Mouse (Mus musculus) megakaryocyte, embryonic 14.5 days (primary cell): Measurements from ENCODE around the gene Gm17359. TPM values are rescaled to one million over a fixed set of nuclear protein-coding genes. Genes with fewer than 3 reads are reported as not detected.
A peak's percentile ranks its signal among the peaks of the same experiment; 100 is the strongest.

Experiments
- H3K27me3 ChIP-seq: replicated peaks from 2 replicates; pipeline ENCODE3; 2012; ENCODE audit warnings: inconsistent platforms
- H3K36me3 ChIP-seq: replicated peaks from 2 replicates; pipeline ENCODE3; 2012; ENCODE audit warnings: low read length, inconsistent platforms, mixed read lengths
- H3K4me1 ChIP-seq: 2 replicates; pipeline ENCODE4 v1.6.1; 2012; ENCODE audit warnings: inconsistent platforms
- H3K4me3 ChIP-seq: replicated peaks from 2 replicates; pipeline ENCODE3; 2012; ENCODE audit warnings: moderate library complexity, mild to moderate bottlenecking, inconsistent platforms
- H3K9me3 ChIP-seq: 2 replicates; pipeline ENCODE4 v1.6.1; 2012; ENCODE audit warnings: inconsistent platforms
- FLI1 ChIP-seq: IDR thresholded peaks from 2 replicates; pipeline ENCODE4 v1.6.1; 2012; ENCODE audit warnings: low read length, inconsistent platforms, mixed read lengths
- GATA1 ChIP-seq: IDR thresholded peaks from 3 replicates; pipeline ENCODE4 v1.6.1; 2012; ENCODE audit warnings: mixed read lengths, low read length, inconsistent platforms, borderline replicate concordance
- polyA plus RNA-seq: library from polyadenylated mRNA; stranded (reverse); fragments of >175 nt; gene quantifications from 2 replicates; pipeline ENCODE4 v1.2.3, GENCODE M21; 2012; ENCODE audit warnings: low replicate concordance; ENCODE audit not compliant: insufficient read depth

Gene Gm17359
- polyA plus RNA-seq, 1 experiment: not detected

- Histone ChIP-seq H3K9me3 (no peaks in the 10 kb centered on the region), H3K27me3 (no peaks in the 10 kb centered on the region), H3K36me3 (peaks cover 58% of the 10 kb centered on the region), H3K4me3 (no peak overlapping the region), H3K4me1 (no peaks in the 10 kb centered on the region)
- TF ChIP-seq FLI1: no peak
- TF ChIP-seq GATA1: no peak
These were observed 122.3 kb downstream of the Gm17359 start for GRCm38 (mm10) chr3:79458651-79459275.

GRCm38 (mm10) chr3:79469440-79469839 lies 133.0 kb downstream of the Gm17359 start:
- Histone ChIP-seq H3K9me3 (no peaks in the 10 kb centered on the region), H3K27me3 (no peaks in the 10 kb centered on the region), H3K4me3 (peak overlapping the region; percentile 29), H3K36me3 (peaks cover 75% of the 10 kb centered on the region), H3K4me1 (peaks cover 38% of the 10 kb centered on the region)
- TF ChIP-seq GATA1: no peak
- TF ChIP-seq FLI1: no peak

GRCm38 (mm10) chr3:79472362-79472761 lies 135.9 kb downstream of the Gm17359 start:
- H3K36me3 ChIP-seq: peaks cover 75% of the 10 kb centered on the region
- H3K4me1 ChIP-seq: peaks cover 38% of the 10 kb centered on the region
- no peak overlapping the region for H3K4me3 ChIP-seq
- H3K9me3 ChIP-seq: no peaks in the 10 kb centered on the region
- H3K27me3 ChIP-seq: no peaks in the 10 kb centered on the region
- TF ChIP-seq FLI1: no peak
- no peak for TF ChIP-seq GATA1

- H3K36me3 ChIP-seq: peaks cover 84% of the 10 kb centered on the region
- no peaks in the 10 kb centered on the region for H3K9me3 ChIP-seq
- peaks cover 37% of the 10 kb centered on the region for H3K4me1 ChIP-seq
- no peaks in the 10 kb centered on the region for H3K27me3 ChIP-seq
- TF ChIP-seq FLI1 (no peak), GATA1 (no peak)
- H3K4me3 ChIP-seq: no peak overlapping the region
These were observed 138.4 kb downstream of the Gm17359 start for GRCm38 (mm10) chr3:79474911-79475310.

GRCm38 (mm10) chr3:79475980-79476379 lies 139.5 kb downstream of the Gm17359 start:
- no peaks in the 10 kb centered on the region for H3K27me3 ChIP-seq
- no peaks in the 10 kb centered on the region for H3K9me3 ChIP-seq
- H3K4me1 ChIP-seq: peaks cover 28% of the 10 kb centered on the region
- H3K4me3 ChIP-seq: no peak overlapping the region
- peaks cover 84% of the 10 kb centered on the region for H3K36me3 ChIP-seq
- no peak for TF ChIP-seq FLI1
- no peak for TF ChIP-seq GATA1

DNA sequence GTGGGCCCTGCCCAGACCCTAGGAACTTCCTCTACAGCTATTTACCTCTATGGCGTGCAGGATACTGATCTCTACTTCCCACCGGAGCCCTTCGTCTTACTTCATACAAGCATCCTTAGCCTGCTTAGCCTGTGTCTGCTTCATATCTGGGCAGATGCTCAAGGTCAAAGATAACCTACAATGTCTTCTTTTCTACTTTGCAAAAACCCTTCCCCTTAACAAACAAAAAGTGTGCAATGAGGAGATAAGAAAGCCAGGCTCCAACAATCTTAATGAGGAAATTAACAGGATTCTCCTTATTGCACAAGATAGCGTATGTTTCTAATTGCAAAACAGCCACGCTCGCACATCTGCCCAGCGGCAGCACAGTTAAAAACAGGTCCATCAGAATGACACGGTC lies 141.9 kb downstream of the Gm17359 start:
- no peaks in the 10 kb centered on the region for H3K27me3 ChIP-seq
- no peak overlapping the region for H3K4me3 ChIP-seq
- peaks cover 4% of the 10 kb centered on the region for H3K9me3 ChIP-seq
- H3K36me3 ChIP-seq: peaks cover 84% of the 10 kb centered on the region
- no peak for TF ChIP-seq FLI1
- no peak for TF ChIP-seq GATA1
- H3K4me1 ChIP-seq: peaks cover 21% of the 10 kb centered on the region

- Histone ChIP-seq H3K27me3 (no peaks in the 10 kb centered on the region), H3K4me1 (peaks cover 16% of the 10 kb centered on the region), H3K4me3 (no peak overlapping the region), H3K9me3 (peaks cover 9% of the 10 kb centered on the region), H3K36me3 (peaks cover 84% of the 10 kb centered on the region)
- TF ChIP-seq GATA1 (no peak), FLI1 (no peak)
These were observed 142.4 kb downstream of the Gm17359 start for GRCm38 (mm10) chr3:79478880-79479279.

GRCm38 (mm10) chr3:79484286-79485063 lies 148.0 kb downstream of the Gm17359 start:
- no peaks in the 10 kb centered on the region for H3K27me3 ChIP-seq
- H3K9me3 ChIP-seq: peaks cover 9% of the 10 kb centered on the region
- TF ChIP-seq FLI1: no peak
- no peak for TF ChIP-seq GATA1
- no peak overlapping the region for H3K4me3 ChIP-seq
- H3K4me1 ChIP-seq: peaks cover 10% of the 10 kb centered on the region
- peaks cover 87% of the 10 kb centered on the region for H3K36me3 ChIP-seq

DNA sequence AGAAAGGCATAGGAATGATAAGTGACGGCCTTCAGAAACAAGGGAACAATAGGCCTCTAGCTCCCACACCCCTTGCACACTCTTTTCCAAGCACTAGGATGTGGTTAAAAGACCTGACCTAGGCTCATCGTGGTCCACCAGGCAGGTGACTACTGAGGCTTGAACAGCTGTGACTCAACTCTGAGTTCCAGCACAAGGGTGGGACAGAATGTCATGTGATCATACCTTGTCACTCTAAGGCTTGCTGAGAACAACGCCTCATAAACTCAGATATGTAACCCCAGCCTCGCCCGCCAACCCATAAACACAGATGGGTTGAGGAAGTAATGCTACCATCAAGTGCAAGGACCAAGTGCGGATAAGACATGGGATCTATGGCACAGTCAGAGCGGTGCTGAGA lies 151.6 kb downstream of the Gm17359 start:
- H3K27me3 ChIP-seq: no peaks in the 10 kb centered on the region
- TF ChIP-seq FLI1 (no peak), GATA1 (no peak)
- H3K4me1 ChIP-seq: peaks cover 15% of the 10 kb centered on the region
- H3K9me3 ChIP-seq: peaks cover 8% of the 10 kb centered on the region
- H3K4me3 ChIP-seq: no peak overlapping the region
- H3K36me3 ChIP-seq: peaks cover 91% of the 10 kb centered on the region

- H3K36me3 ChIP-seq: peaks cover 89% of the 10 kb centered on the region
- TF ChIP-seq GATA1: no peak
- TF ChIP-seq FLI1: no peak
- peaks cover 6% of the 10 kb centered on the region; the same call in 1 of the 2 replicates for H3K4me1 ChIP-seq
- no peaks in the 10 kb centered on the region for H3K27me3 ChIP-seq
- no peak overlapping the region for H3K4me3 ChIP-seq
- no peaks in the 10 kb centered on the region for H3K9me3 ChIP-seq
These were observed 153.6 kb downstream of the Gm17359 start for GRCm38 (mm10) chr3:79490102-79490501.

DNA sequence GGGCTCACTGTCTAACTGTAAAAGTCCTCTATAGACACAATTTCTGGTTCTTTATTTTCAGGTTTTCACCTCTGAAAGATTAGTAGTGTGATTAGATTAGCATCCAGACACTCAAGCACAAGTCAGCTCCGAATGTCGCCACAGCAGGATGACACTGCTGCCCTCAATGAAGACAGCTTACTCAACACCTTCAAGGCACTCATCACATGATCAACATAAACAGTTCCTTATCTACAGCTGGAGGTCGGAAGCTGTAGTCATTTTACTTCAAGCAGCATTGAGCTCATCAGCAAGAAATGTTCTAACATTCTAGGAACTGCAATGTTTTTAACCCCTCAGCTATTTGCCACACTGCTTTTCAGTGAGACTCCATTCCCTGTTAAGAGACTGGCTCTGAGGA lies 155.2 kb downstream of the Gm17359 start:
- H3K4me1 ChIP-seq: peaks cover 7% of the 10 kb centered on the region; the same call in 1 of the 2 replicates
- no peaks in the 10 kb centered on the region for H3K9me3 ChIP-seq
- peaks cover 89% of the 10 kb centered on the region for H3K36me3 ChIP-seq

More for the DNA sequence above, 155.2 kb downstream of the Gm17359 start:
- Histone ChIP-seq H3K27me3 (no peaks in the 10 kb centered on the region), H3K4me3 (no peak overlapping the region)
- no peak for TF ChIP-seq FLI1
- no peak for TF ChIP-seq GATA1
